Mouse (Mus musculus): ENCODE measurements at regions not wholly inside any gene's neighbourhood (a gene's known extent, or its start where the extent isn't known, plus 50 kb on each side); places are given as distances from the start of the nearest gene placed in this dataset.

DNA sequence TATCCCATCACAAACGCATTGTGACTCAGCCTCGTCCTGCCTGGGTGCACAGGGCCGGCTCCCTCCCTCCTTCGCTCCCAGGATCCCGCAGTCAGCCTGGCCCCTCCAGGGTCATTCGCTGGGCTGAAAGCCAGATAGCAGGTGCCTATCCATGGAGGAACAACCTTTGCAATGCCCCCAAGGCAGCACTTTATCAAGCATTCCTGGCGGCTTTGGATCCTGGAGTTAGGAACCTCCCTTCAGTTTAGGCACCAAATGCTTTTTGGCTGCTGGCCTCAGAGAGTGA is 143.9 kb upstream of the Gli2 start:
- WGBS = 47% methylated on average over 7 of the region's 7 CpGs
- no peak for ATAC-seq (replicated peaks; ENCODE audit: low FRiP score, low TSS enrichment, low read depth)
- no peak overlapping the region for H3K27ac ChIP-seq (ENCODE audit: low read depth)

DNA sequence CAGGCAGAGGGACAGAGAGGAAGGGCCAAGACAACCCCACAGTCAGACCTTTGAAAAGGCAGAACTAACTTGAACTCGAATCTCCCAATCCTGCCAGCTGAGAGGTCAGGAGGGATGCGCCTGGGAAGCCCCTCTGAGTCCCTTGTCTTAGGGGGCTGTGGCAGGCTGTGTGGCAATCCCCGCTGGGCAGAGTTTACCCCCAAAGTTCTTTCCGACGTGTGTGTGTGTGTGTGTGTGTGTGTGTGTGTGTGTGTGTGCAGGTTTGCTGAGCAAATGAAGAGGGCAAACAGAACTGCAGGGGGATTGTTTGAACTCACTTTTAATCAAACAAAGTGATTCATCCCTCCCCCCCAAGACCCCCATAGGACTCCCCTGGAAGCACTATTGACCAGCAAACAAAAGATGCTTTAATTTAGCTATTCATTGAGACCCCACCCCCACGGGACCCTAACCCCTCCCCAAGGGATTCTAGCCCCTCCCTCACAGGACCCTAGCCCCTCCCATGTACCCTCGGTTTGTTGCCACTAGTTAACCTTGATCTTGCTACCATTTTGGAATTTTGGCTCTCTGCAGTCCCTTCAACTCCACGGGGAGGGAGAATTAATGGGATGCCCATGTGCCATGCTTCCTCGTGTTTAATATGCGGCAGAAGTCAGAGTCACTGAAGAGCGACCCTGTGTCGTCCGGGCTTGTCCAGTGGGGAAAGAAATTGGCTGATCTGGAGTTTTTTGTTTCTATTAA is 143.4 kb upstream of the Gli2 start:
- no peak for ATAC-seq (replicated peaks; ENCODE audit: low FRiP score, low TSS enrichment, low read depth)
- Histone ChIP-seq H3K36me3 (ENCODE audit: control insufficient read depth, insufficient read depth, low read length) (no peaks in the 10 kb centered on the region), H3K4me2 (ENCODE audit: low read length) (no peak overlapping the region), H3K4me1 (replicated peaks; ENCODE audit: control insufficient read depth, insufficient read depth, low read length) (no peaks in the 10 kb centered on the region), H3K9me3 (ENCODE audit: control insufficient read depth, low read length) (no peaks in the 10 kb centered on the region), H3K9ac (ENCODE audit: low read length) (no peak overlapping the region), H3K27ac (ENCODE audit: low read depth) (no peak overlapping the region), H3K27me3 (replicated peaks; ENCODE audit: control insufficient read depth, insufficient read depth, low read length) (no peaks in the 10 kb centered on the region), H3K4me3 (ENCODE audit: low read depth, low read length) (no peak overlapping the region)
- no peak for DNase-seq (ENCODE audit: low spot score)
- 54% methylated on average over 13 of the region's 13 CpGs for WGBS

More for the DNA sequence above, 143.9 kb upstream of the Gli2 start:
- Histone ChIP-seq H3K36me3 (ENCODE audit: control insufficient read depth, insufficient read depth, low read length) (no peaks in the 10 kb centered on the region), H3K4me1 (replicated peaks; ENCODE audit: control insufficient read depth, insufficient read depth, low read length) (no peaks in the 10 kb centered on the region), H3K4me2 (ENCODE audit: low read length) (no peak overlapping the region), H3K27me3 (replicated peaks; ENCODE audit: control insufficient read depth, insufficient read depth, low read length) (no peaks in the 10 kb centered on the region), H3K9me3 (ENCODE audit: control insufficient read depth, low read length) (no peaks in the 10 kb centered on the region), H3K9ac (ENCODE audit: low read length) (no peak overlapping the region), H3K4me3 (ENCODE audit: low read depth, low read length) (no peak overlapping the region)
- DNase-seq (ENCODE audit: low spot score) = no peak

DNA sequence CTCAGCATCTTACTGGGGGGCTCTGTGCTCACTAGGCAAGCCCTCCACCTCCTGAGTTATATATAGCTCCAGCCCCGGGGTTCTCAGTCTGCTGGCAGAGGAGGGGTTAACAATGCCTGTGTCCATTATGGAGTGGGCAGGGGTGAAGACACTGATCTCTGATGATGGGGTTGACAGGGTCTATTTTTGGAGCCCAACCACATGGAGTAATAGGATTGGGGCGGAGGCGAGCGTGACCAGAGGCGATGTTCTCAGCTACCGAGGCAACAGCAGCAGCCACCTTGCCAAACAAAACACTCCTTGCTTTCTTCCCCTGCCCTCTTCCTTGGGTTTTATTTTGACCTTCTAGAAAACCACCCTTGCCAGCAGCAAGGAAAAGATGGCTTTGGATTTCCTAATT is 141.1 kb upstream of the Gli2 start:
- no peaks in the 10 kb centered on the region for H3K9me3 ChIP-seq (ENCODE audit: control insufficient read depth, low read length)
- H3K4me1 ChIP-seq (replicated peaks; ENCODE audit: control insufficient read depth, insufficient read depth, low read length) = no peaks in the 10 kb centered on the region
- H3K36me3 ChIP-seq (ENCODE audit: control insufficient read depth, insufficient read depth, low read length) = no peaks in the 10 kb centered on the region
- no peak for DNase-seq (ENCODE audit: low spot score)
- no peak overlapping the region for H3K27ac ChIP-seq (ENCODE audit: low read depth)
- WGBS = 70% methylated on average over 6 of the region's 6 CpGs
- H3K27me3 ChIP-seq (replicated peaks; ENCODE audit: control insufficient read depth, insufficient read depth, low read length) = 0 out of 2 replicates have a peak, but pooled peaks cover 8% of the 10 kb centered on the region
- no peak overlapping the region for H3K4me3 ChIP-seq (ENCODE audit: low read depth, low read length)
- no peak overlapping the region for H3K9ac ChIP-seq (ENCODE audit: low read length)
- no peak for ATAC-seq (replicated peaks; ENCODE audit: low FRiP score, low TSS enrichment, low read depth)
- H3K4me2 ChIP-seq (ENCODE audit: low read length) = no peak overlapping the region

- Histone ChIP-seq H3K36me3 (ENCODE audit: control insufficient read depth, insufficient read depth, low read length) (no peaks in the 10 kb centered on the region), H3K4me2 (ENCODE audit: low read length) (no peak overlapping the region), H3K9ac (ENCODE audit: low read length) (no peak overlapping the region), H3K4me3 (ENCODE audit: low read depth, low read length) (no peak overlapping the region), H3K9me3 (ENCODE audit: control insufficient read depth, low read length) (no peaks in the 10 kb centered on the region), H3K4me1 (replicated peaks; ENCODE audit: control insufficient read depth, insufficient read depth, low read length) (no peaks in the 10 kb centered on the region), H3K27me3 (replicated peaks; ENCODE audit: control insufficient read depth, insufficient read depth, low read length) (peaks cover 14% of the 10 kb centered on the region; the same call in 1 of the 2 replicates), H3K27ac (ENCODE audit: low read depth) (no peak overlapping the region)
- no peak for ATAC-seq (replicated peaks; ENCODE audit: low FRiP score, low TSS enrichment, low read depth)
- 82% methylated on average over 2 of the region's 2 CpGs for WGBS
- no peak for DNase-seq (ENCODE audit: low spot score)
Observed at GRCm38 (mm10) chr1:119191177-119191576, 137.8 kb upstream of the Gli2 start.

- Histone ChIP-seq H3K4me1 (replicated peaks; ENCODE audit: control insufficient read depth, insufficient read depth, low read length) (no peaks in the 10 kb centered on the region), H3K36me3 (ENCODE audit: control insufficient read depth, insufficient read depth, low read length) (no peaks in the 10 kb centered on the region), H3K4me2 (ENCODE audit: low read length) (peak overlapping the region; percentile 47), H3K27me3 (replicated peaks; ENCODE audit: control insufficient read depth, insufficient read depth, low read length) (peaks cover 14% of the 10 kb centered on the region; the same call in 1 of the 2 replicates), H3K27ac (ENCODE audit: low read depth) (no peak overlapping the region), H3K4me3 (ENCODE audit: low read depth, low read length) (0 out of 2 replicates have a peak overlapping the region, but pooled peaks have one; percentile 16), H3K9me3 (ENCODE audit: control insufficient read depth, low read length) (no peaks in the 10 kb centered on the region), H3K9ac (ENCODE audit: low read length) (0 out of 2 replicates have a peak overlapping the region, but pooled peaks have one; percentile 5)
- ATAC-seq (replicated peaks; ENCODE audit: low FRiP score, low TSS enrichment, low read depth) = peak; percentile 19; the same call in 1 of the 2 replicates
- WGBS = 3% methylated on average over 23 of the region's 23 CpGs
- peak; percentile 64 for DNase-seq (ENCODE audit: low spot score)
Observed at GRCm38 (mm10) chr1:119189461-119190066, 136.1 kb upstream of the Gli2 start.

DNA sequence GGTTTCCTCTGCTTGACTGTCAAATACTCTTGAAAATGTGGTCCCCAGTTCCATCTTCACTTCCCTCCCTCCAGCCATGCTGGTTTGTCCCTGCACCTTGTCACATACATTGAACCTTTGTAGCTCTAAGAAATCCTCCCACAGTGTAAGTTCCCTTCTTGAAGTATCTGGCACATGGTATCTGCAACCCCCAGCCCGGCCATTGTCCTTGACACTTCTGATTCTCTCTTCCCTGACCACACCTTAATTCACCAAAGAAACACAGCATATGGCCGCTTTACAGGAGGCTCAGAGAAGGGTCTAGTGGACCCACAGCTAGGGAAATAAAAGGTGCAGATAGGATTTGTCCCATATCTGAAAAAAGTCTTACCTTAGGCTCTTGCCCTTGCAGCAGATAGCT is 133.9 kb upstream of the Gli2 start:
- Histone ChIP-seq H3K9ac (ENCODE audit: low read length) (no peak overlapping the region), H3K4me3 (ENCODE audit: low read depth, low read length) (no peak overlapping the region), H3K4me2 (ENCODE audit: low read length) (no peak overlapping the region), H3K27ac (ENCODE audit: low read depth) (no peak overlapping the region), H3K27me3 (replicated peaks; ENCODE audit: control insufficient read depth, insufficient read depth, low read length) (peaks cover 16% of the 10 kb centered on the region; the same call in 1 of the 2 replicates), H3K9me3 (ENCODE audit: control insufficient read depth, low read length) (no peaks in the 10 kb centered on the region), H3K4me1 (replicated peaks; ENCODE audit: control insufficient read depth, insufficient read depth, low read length) (no peaks in the 10 kb centered on the region), H3K36me3 (ENCODE audit: control insufficient read depth, insufficient read depth, low read length) (no peaks in the 10 kb centered on the region)
- DNase-seq (ENCODE audit: low spot score) (no peak), ATAC-seq (replicated peaks; ENCODE audit: low FRiP score, low TSS enrichment, low read depth) (no peak)
- 81% methylated on average over 2 of the region's 2 CpGs for WGBS

DNA sequence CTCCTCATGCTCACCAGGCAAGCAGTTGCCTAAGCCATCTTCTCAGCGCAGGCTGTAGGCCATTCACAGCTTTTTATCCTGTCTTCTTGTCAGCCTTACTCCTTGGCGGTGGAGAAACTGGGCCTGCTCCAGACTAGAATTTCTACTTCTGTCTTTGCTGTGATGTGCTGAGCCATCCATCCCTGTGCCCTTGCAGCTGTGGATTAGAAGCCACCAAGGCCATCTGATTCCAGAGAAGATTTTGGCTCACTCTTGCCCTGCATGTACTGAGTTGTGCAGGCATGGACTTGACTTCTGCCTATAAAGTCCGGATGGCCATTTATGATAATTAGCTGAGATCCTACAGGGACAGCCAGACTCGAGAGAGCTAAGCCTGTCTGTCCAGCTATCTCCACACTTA is 133.4 kb upstream of the Gli2 start:
- Histone ChIP-seq H3K4me1 (replicated peaks; ENCODE audit: control insufficient read depth, insufficient read depth, low read length) (no peaks in the 10 kb centered on the region), H3K9ac (ENCODE audit: low read length) (no peak overlapping the region), H3K4me3 (ENCODE audit: low read depth, low read length) (no peak overlapping the region), H3K4me2 (ENCODE audit: low read length) (no peak overlapping the region), H3K27me3 (replicated peaks; ENCODE audit: control insufficient read depth, insufficient read depth, low read length) (peaks cover 16% of the 10 kb centered on the region; the same call in 1 of the 2 replicates), H3K27ac (ENCODE audit: low read depth) (no peak overlapping the region), H3K9me3 (ENCODE audit: control insufficient read depth, low read length) (no peaks in the 10 kb centered on the region), H3K36me3 (ENCODE audit: control insufficient read depth, insufficient read depth, low read length) (no peaks in the 10 kb centered on the region)
- no peak for DNase-seq (ENCODE audit: low spot score)
- 79% methylated on average over 4 of the region's 4 CpGs for WGBS
- no peak for ATAC-seq (replicated peaks; ENCODE audit: low FRiP score, low TSS enrichment, low read depth)

DNA sequence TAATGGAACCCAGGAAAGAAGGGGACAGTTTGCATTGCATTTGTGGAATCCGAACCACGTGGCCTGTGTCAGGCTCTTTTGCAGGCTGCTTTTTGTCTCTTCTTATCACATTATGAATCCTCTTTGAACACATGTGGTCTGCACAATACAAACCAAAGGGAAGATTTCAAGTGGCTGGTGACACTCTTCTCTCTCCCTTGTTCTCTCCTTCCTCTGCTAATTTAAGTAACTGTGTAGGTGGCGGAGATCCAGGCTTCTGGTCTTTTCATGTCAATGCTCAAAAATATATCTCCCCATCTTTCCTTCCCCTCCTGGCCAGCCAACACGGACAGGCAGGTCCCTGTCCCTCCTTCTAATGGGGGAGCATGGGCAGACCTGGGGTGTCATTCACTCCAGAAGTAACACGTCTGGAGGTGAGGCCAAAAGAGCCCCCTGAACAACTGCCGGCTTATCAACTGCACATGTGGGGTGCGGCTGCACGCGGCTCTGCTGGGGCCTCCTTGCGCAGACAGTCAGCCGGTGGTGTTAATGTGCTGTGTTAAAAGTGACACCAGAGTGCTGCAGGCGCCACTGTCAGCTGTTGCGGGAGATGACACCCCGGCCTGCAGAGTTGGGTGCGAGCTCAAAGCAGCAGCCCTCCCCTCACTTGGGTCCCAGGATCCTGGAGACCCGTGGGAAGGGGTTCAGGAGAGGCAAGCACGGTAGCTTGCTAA is 130.3 kb upstream of the Gli2 start:
- Histone ChIP-seq H3K9me3 (ENCODE audit: control insufficient read depth, low read length) (no peaks in the 10 kb centered on the region), H3K4me3 (ENCODE audit: low read depth, low read length) (no peak overlapping the region), H3K36me3 (ENCODE audit: control insufficient read depth, insufficient read depth, low read length) (no peaks in the 10 kb centered on the region), H3K27me3 (replicated peaks; ENCODE audit: control insufficient read depth, insufficient read depth, low read length) (peaks cover 8% of the 10 kb centered on the region; the same call in 1 of the 2 replicates), H3K27ac (ENCODE audit: low read depth) (no peak overlapping the region), H3K4me2 (ENCODE audit: low read length) (no peak overlapping the region), H3K4me1 (replicated peaks; ENCODE audit: control insufficient read depth, insufficient read depth, low read length) (no peaks in the 10 kb centered on the region), H3K9ac (ENCODE audit: low read length) (no peak overlapping the region)
- ATAC-seq (replicated peaks; ENCODE audit: low FRiP score, low TSS enrichment, low read depth) = no peak
- no peak for DNase-seq (ENCODE audit: low spot score)
- WGBS = 55% methylated on average over 17 of the region's 17 CpGs
